Mouse (Mus musculus) hindbrain, embryonic 14.5 days (tissue): ENCODE data around the gene Arsg. TPM values are rescaled to one million over a fixed set of nuclear protein-coding genes. Genes with fewer than 3 reads are reported as not detected.

Source experiments
- ATAC-seq: fragments of 200-750 bp; cut with Nextera tagmentation; 2 replicates; pipeline ENCODE4 v1.8.0; 2017; ENCODE audit warnings: moderate number of reproducible peaks, mild to moderate bottlenecking, moderate TSS enrichment, moderate library complexity; ENCODE audit not compliant: low FRiP score
- DNase-seq: peaks from one replicate; pipeline ENCODE4 v3.0.0-alpha.2; 2015; ENCODE audit warnings: low spot score
- H3K27ac ChIP-seq: fragments of 300-500 bp; sonication (generic); 2 replicates; pipeline ENCODE4 v1.5.1; 2014; ENCODE audit warnings: mild to moderate bottlenecking, moderate library complexity
- H3K27me3 ChIP-seq: fragments of 300-500 bp; sonication (generic); 2 replicates; pipeline ENCODE4 v1.6.1; 2014; ENCODE audit warnings: mild to moderate bottlenecking, low read length, mixed read lengths; ENCODE audit not compliant: control insufficient read depth, insufficient read depth
- H3K36me3 ChIP-seq: fragments of 300-500 bp; sonication (generic); replicated peaks from 2 replicates; pipeline ENCODE4 v1.6.1; 2014; ENCODE audit not compliant: control insufficient read depth, insufficient read depth
- H3K4me1 ChIP-seq: fragments of 300-500 bp; sonication (generic); replicated peaks from 2 replicates; pipeline ENCODE4 v1.6.1; 2014; ENCODE audit warnings: antibody characterized with exemption, low read length, mixed read lengths; ENCODE audit not compliant: control insufficient read depth, insufficient read depth
- H3K4me2 ChIP-seq: fragments of 300-500 bp; sonication (generic); replicated peaks from 2 replicates; pipeline ENCODE4 v1.6.1; 2014; ENCODE audit warnings: mild to moderate bottlenecking, moderate library complexity
- H3K4me3 ChIP-seq: fragments of 300-500 bp; sonication (generic); replicated peaks from 2 replicates; pipeline ENCODE4 v1.5.1; 2014; ENCODE audit warnings: mild to moderate bottlenecking, low read length
- H3K9ac ChIP-seq: fragments of 300-500 bp; sonication (generic); 2 replicates; pipeline ENCODE4 v1.6.1; 2014
- H3K9me3 ChIP-seq: fragments of 300-500 bp; sonication (generic); 2 replicates; pipeline ENCODE4 v1.6.1; 2016; ENCODE audit warnings: low read length; ENCODE audit not compliant: control insufficient read depth
- WGBS: fragments of 180-500 bp; shearing (Covaris S2); extraction: QIAGEN DNeasy Blood & Tissue Kit; methylation state at CpG from one replicate; pipeline ENCODE4 v1.1.7; 2014; 5-methylcytosine and 5-hydroxymethylcytosine counted together
- polyA plus RNA-seq: library from polyadenylated mRNA; unstranded; fragments of >200 nt; fragmentation: Nextera tagmentation; extraction: Ambion mirVana; gene quantifications from 2 replicates; pipeline ENCODE4 v1.2.1, GENCODE M21; 2014

Gene Arsg
- polyA plus RNA-seq, 1 experiment from 2014 or later = 8.8 TPM

- Histone ChIP-seq H3K9ac (no peak overlapping the region), H3K9me3 (no peaks in the 10 kb centered on the region), H3K4me1 (no peaks in the 10 kb centered on the region), H3K27ac (no peak overlapping the region), H3K4me2 (no peak overlapping the region), H3K27me3 (no peaks in the 10 kb centered on the region), H3K36me3 (no peaks in the 10 kb centered on the region), H3K4me3 (no peak overlapping the region)
- 34% methylated on average over 9 of the region's 9 CpGs for WGBS
- no peak for DNase-seq
- ATAC-seq = no peak
These were observed 87.7 kb downstream of the Arsg start for GRCm38 (mm10) chr11:109560793-109561257.

GRCm38 (mm10) chr11:109561445-109561844 is 88.3 kb downstream of the Arsg start:
- no peak for DNase-seq
- no peaks in the 10 kb centered on the region for H3K4me1 ChIP-seq
- H3K4me2 ChIP-seq = no peak overlapping the region
- no peaks in the 10 kb centered on the region for H3K27me3 ChIP-seq
- no peak overlapping the region for H3K27ac ChIP-seq
- no peak overlapping the region for H3K9ac ChIP-seq
- H3K36me3 ChIP-seq = no peaks in the 10 kb centered on the region
- no peak for ATAC-seq
- H3K9me3 ChIP-seq = no peaks in the 10 kb centered on the region
- WGBS = 77% methylated on average over 3 of the region's 3 CpGs
- no peak overlapping the region for H3K4me3 ChIP-seq

GRCm38 (mm10) chr11:109563708-109564107 is 90.5 kb downstream of the Arsg start:
- no peaks in the 10 kb centered on the region for H3K4me1 ChIP-seq
- DNase-seq (no peak), ATAC-seq (no peak)
- no peak overlapping the region for H3K4me2 ChIP-seq
- H3K27me3 ChIP-seq = no peaks in the 10 kb centered on the region
- H3K27ac ChIP-seq = no peak overlapping the region
- no peaks in the 10 kb centered on the region for H3K36me3 ChIP-seq
- no peak overlapping the region for H3K9ac ChIP-seq
- no peaks in the 10 kb centered on the region for H3K9me3 ChIP-seq
- 90% methylated on average over 4 of the region's 4 CpGs for WGBS
- H3K4me3 ChIP-seq = no peak overlapping the region

GRCm38 (mm10) chr11:109564466-109565214 is 91.5 kb downstream of the Arsg start:
- Histone ChIP-seq H3K27me3 (no peaks in the 10 kb centered on the region), H3K9me3 (no peaks in the 10 kb centered on the region), H3K9ac (no peak overlapping the region), H3K27ac (no peak overlapping the region), H3K4me1 (no peaks in the 10 kb centered on the region), H3K4me3 (no peak overlapping the region), H3K4me2 (no peak overlapping the region), H3K36me3 (no peaks in the 10 kb centered on the region)
- WGBS = 88% methylated on average over 15 of the region's 15 CpGs
- DNase-seq = no peak
- ATAC-seq = no peak

- Histone ChIP-seq H3K27me3 (no peaks in the 10 kb centered on the region), H3K36me3 (no peaks in the 10 kb centered on the region), H3K9ac (no peak overlapping the region), H3K27ac (no peak overlapping the region), H3K9me3 (no peaks in the 10 kb centered on the region), H3K4me2 (no peak overlapping the region), H3K4me3 (no peak overlapping the region), H3K4me1 (no peaks in the 10 kb centered on the region)
- 65% methylated on average over 12 of the region's 12 CpGs for WGBS
- no peak for ATAC-seq
- no peak for DNase-seq
These were observed 95.9 kb downstream of the Arsg start for GRCm38 (mm10) chr11:109569007-109569618.

GRCm38 (mm10) chr11:109569809-109570208 is 96.6 kb downstream of the Arsg start:
- ATAC-seq (no peak), DNase-seq (no peak)
- no peak overlapping the region for H3K9ac ChIP-seq
- H3K4me2 ChIP-seq = no peak overlapping the region
- no peaks in the 10 kb centered on the region for H3K9me3 ChIP-seq
- no peak overlapping the region for H3K4me3 ChIP-seq
- 77% methylated on average over 7 of the region's 7 CpGs for WGBS
- H3K4me1 ChIP-seq = no peaks in the 10 kb centered on the region
- no peaks in the 10 kb centered on the region for H3K36me3 ChIP-seq
- no peaks in the 10 kb centered on the region for H3K27me3 ChIP-seq
- H3K27ac ChIP-seq = no peak overlapping the region

- Histone ChIP-seq H3K27me3 (no peaks in the 10 kb centered on the region), H3K36me3 (no peaks in the 10 kb centered on the region), H3K4me2 (no peak overlapping the region), H3K4me1 (no peaks in the 10 kb centered on the region), H3K9me3 (no peaks in the 10 kb centered on the region), H3K4me3 (no peak overlapping the region), H3K27ac (no peak overlapping the region), H3K9ac (no peak overlapping the region)
- no peak for ATAC-seq
- WGBS = 88% methylated on average over 11 of the region's 11 CpGs
- DNase-seq = no peak
These were observed 98.9 kb downstream of the Arsg start for GRCm38 (mm10) chr11:109572051-109572450.

GRCm38 (mm10) chr11:109574604-109575003 is 101.4 kb downstream of the Arsg start:
- H3K27me3 ChIP-seq = no peaks in the 10 kb centered on the region
- H3K9me3 ChIP-seq = no peaks in the 10 kb centered on the region
- no peak for DNase-seq
- H3K27ac ChIP-seq = no peak overlapping the region
- 86% methylated on average over 2 of the region's 2 CpGs for WGBS
- H3K36me3 ChIP-seq = no peaks in the 10 kb centered on the region
- H3K9ac ChIP-seq = no peak overlapping the region
- no peaks in the 10 kb centered on the region for H3K4me1 ChIP-seq
- ATAC-seq = no peak
- no peak overlapping the region for H3K4me3 ChIP-seq
- no peak overlapping the region for H3K4me2 ChIP-seq

- 81% methylated on average over 6 of the region's 6 CpGs for WGBS
These were observed 102.7 kb downstream of the Arsg start for GRCm38 (mm10) chr11:109575832-109576231.

More at GRCm38 (mm10) chr11:109575832-109576231, 102.7 kb downstream of the Arsg start:
- no peak for ATAC-seq
- H3K9me3 ChIP-seq = no peaks in the 10 kb centered on the region
- no peak overlapping the region for H3K9ac ChIP-seq
- no peak for DNase-seq
- no peak overlapping the region for H3K4me3 ChIP-seq
- H3K27me3 ChIP-seq = no peaks in the 10 kb centered on the region
- no peaks in the 10 kb centered on the region for H3K4me1 ChIP-seq
- H3K27ac ChIP-seq = no peak overlapping the region
- H3K36me3 ChIP-seq = no peaks in the 10 kb centered on the region
- no peak overlapping the region for H3K4me2 ChIP-seq
